18 mouse cellular contexts compared by ENCODE assay signal in genomic region chr6:144739753-144740152, GRCm38 (mm10). TPM values are rescaled to one million over a fixed set of nuclear protein-coding genes. Genes with fewer than 3 reads are reported as not detected.
A peak's percentile ranks its signal among the peaks of the same experiment; 100 is the strongest.
DNase-seq lines count a peak whose midpoint lies in the region; ATAC-seq and TF ChIP-seq lines count a peak whose summit lies in the region.
"Had no signal": no experiment of that assay in that cellular context is flagged by ENCODE, and none has a peak within 500 bp of the region (broad histone marks: within the 10 kb centered on the region; RNA-seq: fewer than 3 reads in every experiment).

No protein-coding gene starts in this region.

- H3K4me2 ChIP-seq in lung, postnatal 0 days (replicated peaks; ENCODE audit: low read depth, low read length) = no peak overlapping the region
- H3K4me2 ChIP-seq: forebrain, embryonic 13.5 days; heart, embryonic 13.5 days; limb, embryonic 15.5 days; lung, embryonic 14.5 days; midbrain, embryonic 11.5 days had no signal

- 48% methylated on average over 2 of the region's 2 CpGs for WGBS in lung, postnatal 0 days

- peak; percentile 54; the same call in 1 of the 2 replicates for TF ChIP-seq EP300 in lung, postnatal 0 days (IDR thresholded peaks at IDR 0.05)

- peak; percentile 53; the same call in 1 of the 2 replicates for ATAC-seq in lung, postnatal 0 days
- ATAC-seq: forebrain, embryonic 13.5 days; hindbrain, postnatal 0 days had no signal

- H3K4me3 ChIP-seq in lung, postnatal 0 days (ENCODE audit: low read depth, low read length) = no peak overlapping the region
- no peak overlapping the region for H3K4me3 ChIP-seq in left cerebral cortex, adult 2 months
- H3K4me3 ChIP-seq: forebrain, embryonic 13.5 days; heart, embryonic 13.5 days; limb, embryonic 15.5 days had no signal

- intact Hi-C loops in left cerebral cortex, adult 2 months (cut with DNase I) = no loop called here

- no peak for TF ChIP-seq CTCF in lung, postnatal 0 days (IDR thresholded peaks at IDR 0.05)
- no peak for TF ChIP-seq CTCF in left cerebral cortex, adult 2 months (IDR thresholded peaks at IDR 0.05)

- H3K4me1 ChIP-seq in lung, postnatal 0 days (ENCODE audit: insufficient read depth, low read depth, low read length) = no peaks in the 10 kb centered on the region
- H3K4me1 ChIP-seq: heart, embryonic 13.5 days had no signal

- H3K9ac ChIP-seq in lung, postnatal 0 days (replicated peaks; ENCODE audit: low read depth) = no peak overlapping the region
- H3K9ac ChIP-seq: forebrain, embryonic 13.5 days; heart, embryonic 13.5 days; limb, embryonic 15.5 days; lung, embryonic 14.5 days had no signal

- no peaks in the 10 kb centered on the region for H3K9me3 ChIP-seq in lung, postnatal 0 days (ENCODE audit: low read length)
- H3K9me3 ChIP-seq: forebrain, embryonic 13.5 days; heart, embryonic 13.5 days; limb, embryonic 15.5 days had no signal

- DNase-seq in lung, postnatal 0 days (ENCODE audit: low spot score) = peak; percentile 35
- no peak for DNase-seq in lung, postnatal 25 days (ENCODE audit: low spot score)
- peak; percentile 23 for DNase-seq in R1 (ENCODE audit: low read depth, low spot score)
- DNase-seq in lung, postnatal 36 days = peak; percentile 63
- DNase-seq in urinary bladder, postnatal 10 days (ENCODE audit: low spot score) = no peak
- no peak for DNase-seq in left cerebral cortex, adult 2 months (ENCODE audit: extremely low spot score in 1 of 2, low spot score in 2 of 2)
- no peak for DNase-seq in kidney, adult 11 months
- DNase-seq: cerebellum, adult 11 months; cerebellum, postnatal 14 days; gastrocnemius, postnatal 36 days; heart, postnatal 36 days; lung, embryonic 14.5 days; thymus, postnatal 4 days had no signal

- no peak overlapping the region for H3K27ac ChIP-seq in lung, postnatal 0 days (ENCODE audit: low read length)
- no peak overlapping the region for H3K27ac ChIP-seq in left cerebral cortex, adult 2 months
- H3K27ac ChIP-seq: forebrain, embryonic 13.5 days; heart, embryonic 13.5 days; hindbrain, postnatal 0 days; limb, embryonic 15.5 days had no signal

- H3K36me3 ChIP-seq in lung, postnatal 0 days (ENCODE audit: insufficient read depth, low read length) = no peaks in the 10 kb centered on the region
- H3K36me3 ChIP-seq: heart, embryonic 13.5 days; limb, embryonic 15.5 days had no signal

- H3K27me3 ChIP-seq in lung, postnatal 0 days (replicated peaks; ENCODE audit: insufficient read depth, low read length) = no peaks in the 10 kb centered on the region
- H3K27me3 ChIP-seq: forebrain, embryonic 13.5 days; heart, embryonic 13.5 days; limb, embryonic 15.5 days had no signal

RNA-seq across cellular contexts. Expression of gene Sox5, which starts 42.0 kb away (rescaled TPM):
- polyA plus RNA-seq in lung, postnatal 0 days (2015; fragmentation: Nextera tagmentation; extraction: Ambion mirVana) = 9.8 and 10.2 TPM in 2 replicates
- 10 to 100 TPM; 61.5 to 63.3 TPM for total RNA-seq in left cerebral cortex, adult 2 months (2021)

Comparison
In these comparisons a context has a peak if more than half of its experiments do, and no peak if none do; other contexts are left out.
1. DNase-seq: peak in lung, postnatal 0 days (single experiment), R1 (single experiment) and lung, postnatal 36 days (single experiment); none in lung, postnatal 25 days (single experiment), urinary bladder, postnatal 10 days (single experiment), left cerebral cortex, adult 2 months (0 of 2) and kidney, adult 11 months (single experiment).